Mouse (Mus musculus) liver, embryonic 16.5 days (tissue): ENCODE measurements around the gene Fbf1. TPM values are rescaled to one million over a fixed set of nuclear protein-coding genes. Genes with fewer than 3 reads are reported as not detected.

ENCODE experiments used
- ATAC-seq: fragments of 200-750 bp; cut with Nextera tagmentation; 2 replicates; pipeline ENCODE4 v1.8.0; 2017; ENCODE audit warnings: low read depth, mild to moderate bottlenecking, moderate number of reproducible peaks, moderate library complexity
- H3K27ac ChIP-seq: fragments of 300-500 bp; sonication (generic); 2 replicates; pipeline ENCODE4 v1.5.1; 2014; ENCODE audit warnings: mild to moderate bottlenecking, low read length
- H3K27me3 ChIP-seq: fragments of 300-500 bp; sonication (generic); 2 replicates; pipeline ENCODE4 v1.6.1; 2014; ENCODE audit warnings: low read depth, low read length, mixed read lengths; ENCODE audit not compliant: control insufficient read depth, insufficient read depth
- H3K36me3 ChIP-seq: fragments of 300-500 bp; sonication (generic); 2 replicates; pipeline ENCODE4 v1.6.1; 2014; ENCODE audit warnings: mild to moderate bottlenecking; ENCODE audit not compliant: control insufficient read depth, insufficient read depth
- H3K4me1 ChIP-seq: fragments of 300-500 bp; sonication (generic); 2 replicates; pipeline ENCODE4 v1.6.1; 2014; ENCODE audit warnings: low read depth, low read length, mixed read lengths; ENCODE audit not compliant: control insufficient read depth
- H3K4me2 ChIP-seq: fragments of 300-500 bp; sonication (generic); 2 replicates; pipeline ENCODE4 v1.6.1; 2014; ENCODE audit warnings: low read depth, low read length, mixed read lengths
- H3K4me3 ChIP-seq: fragments of 300-500 bp; sonication (generic); 2 replicates; pipeline ENCODE4 v1.5.1; 2014; ENCODE audit warnings: low read depth, mild to moderate bottlenecking, low read length
- H3K9ac ChIP-seq: fragments of 300-500 bp; sonication (generic); 2 replicates; pipeline ENCODE4 v1.6.1; 2014; ENCODE audit warnings: low read depth, low read length
- H3K9me3 ChIP-seq: fragments of 300-500 bp; sonication (generic); replicated peaks from 2 replicates; pipeline ENCODE4 v1.6.1; 2016; ENCODE audit warnings: low read length; ENCODE audit not compliant: control insufficient read depth
- WGBS: fragments of 180-500 bp; shearing (Covaris S2); extraction: QIAGEN DNeasy Blood & Tissue Kit; methylation state at CpG from one replicate; pipeline ENCODE4 v1.1.7; 2014; ENCODE audit not compliant: insufficient replicate concordance; 5-methylcytosine and 5-hydroxymethylcytosine counted together
- polyA plus RNA-seq: library from polyadenylated mRNA; unstranded; fragments of >200 nt; fragmentation: Nextera tagmentation; extraction: Ambion mirVana; gene quantifications from 2 replicates; pipeline ENCODE4 v1.2.1, GENCODE M21; 2015

Fbf1 gene
- polyA plus RNA-seq, 1 experiment from 2014 or later: 6.6 TPM

DNA sequence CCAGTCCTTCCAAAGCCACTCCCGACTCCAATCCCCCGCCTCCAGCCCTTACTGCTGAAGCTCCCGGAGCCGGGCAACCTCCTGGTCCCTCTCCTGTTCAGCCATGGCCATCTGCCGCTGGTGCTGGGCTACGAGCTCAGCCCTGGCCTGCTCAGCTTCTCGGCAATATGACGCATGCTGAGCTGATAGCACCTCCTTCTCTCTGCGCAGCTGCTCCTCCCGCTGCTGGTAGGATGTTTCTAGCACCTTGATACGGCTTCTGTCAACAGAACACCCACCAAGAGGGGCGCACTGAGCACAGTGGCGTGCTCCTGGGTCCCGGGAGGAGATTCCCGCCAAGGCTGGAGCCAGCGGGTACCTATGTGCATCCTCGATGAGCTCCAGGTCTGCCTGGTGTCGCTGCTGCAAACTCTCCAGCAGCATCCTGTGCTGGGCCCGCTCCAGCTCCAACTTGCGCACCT, 19.2 kb downstream of the Fbf1 start:
- Histone ChIP-seq H3K4me1 (peaks cover 20% of the 10 kb centered on the region), H3K36me3 (no peaks in the 10 kb centered on the region; the same call in 1 of the 2 replicates), H3K27me3 (no peaks in the 10 kb centered on the region), H3K27ac (no peak overlapping the region), H3K9me3 (no peaks in the 10 kb centered on the region), H3K4me3 (no peak overlapping the region), H3K9ac (no peak overlapping the region), H3K4me2 (no peak overlapping the region)
- 79% methylated on average over 20 of the region's 20 CpGs for WGBS
- no peak for ATAC-seq

- Histone ChIP-seq H3K4me3 (no peak overlapping the region), H3K9ac (no peak overlapping the region), H3K4me2 (no peak overlapping the region), H3K36me3 (no peaks in the 10 kb centered on the region; the same call in none of the 2 replicates), H3K27ac (no peak overlapping the region), H3K4me1 (peaks cover 36% of the 10 kb centered on the region), H3K27me3 (no peaks in the 10 kb centered on the region), H3K9me3 (no peaks in the 10 kb centered on the region)
- 81% methylated on average over 25 of the region's 25 CpGs for WGBS
- ATAC-seq: no peak
Observed at GRCm38 (mm10) chr11:116146294-116146985, 21.5 kb downstream of the Fbf1 start.

DNA sequence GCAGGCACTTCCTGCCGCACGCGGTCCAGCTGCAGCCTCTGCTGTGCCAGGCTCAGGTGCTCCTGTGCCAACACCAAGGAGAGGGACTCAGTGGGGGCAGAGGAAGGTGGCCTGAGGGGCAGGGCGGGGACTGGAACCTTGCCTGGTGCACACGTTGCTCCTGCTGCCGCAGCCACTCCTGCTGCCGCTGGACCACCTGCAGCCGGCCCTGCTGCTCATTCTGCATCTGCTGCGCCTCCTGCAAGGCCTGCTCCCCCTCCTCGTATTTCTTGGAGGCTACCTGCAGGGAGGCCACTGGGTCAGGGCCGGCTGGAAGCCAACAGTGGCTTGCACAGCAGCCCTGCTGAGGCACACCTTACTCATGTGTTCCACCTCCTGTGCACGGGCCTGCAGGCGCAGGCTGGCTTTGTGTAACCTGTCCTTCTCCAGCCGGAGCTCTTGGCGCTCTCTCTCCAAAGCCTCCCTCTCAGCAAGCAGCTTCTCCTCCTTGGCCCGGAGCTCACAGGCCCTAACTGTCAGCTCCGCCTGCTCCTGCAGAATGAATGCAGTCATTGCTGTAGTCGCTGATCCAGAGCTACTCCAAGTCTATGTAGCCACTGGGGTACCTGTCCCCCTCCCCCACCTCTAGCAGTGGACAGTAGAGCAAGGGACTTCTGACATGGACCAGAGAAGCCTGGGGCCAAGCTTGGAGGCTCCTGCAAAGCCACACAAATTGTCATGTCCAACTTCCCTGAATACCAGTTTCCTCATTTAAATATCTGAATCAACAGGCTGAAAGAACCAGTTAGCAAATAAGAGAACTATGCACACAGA, 22.3 kb downstream of the Fbf1 start:
- Histone ChIP-seq H3K4me1 (peaks cover 28% of the 10 kb centered on the region), H3K9ac (no peak overlapping the region), H3K4me3 (no peak overlapping the region), H3K4me2 (no peak overlapping the region), H3K27me3 (no peaks in the 10 kb centered on the region), H3K36me3 (no peaks in the 10 kb centered on the region; the same call in none of the 2 replicates), H3K27ac (no peak overlapping the region), H3K9me3 (no peaks in the 10 kb centered on the region)
- WGBS: 84% methylated on average over 18 of the region's 18 CpGs
- no peak for ATAC-seq

DNA sequence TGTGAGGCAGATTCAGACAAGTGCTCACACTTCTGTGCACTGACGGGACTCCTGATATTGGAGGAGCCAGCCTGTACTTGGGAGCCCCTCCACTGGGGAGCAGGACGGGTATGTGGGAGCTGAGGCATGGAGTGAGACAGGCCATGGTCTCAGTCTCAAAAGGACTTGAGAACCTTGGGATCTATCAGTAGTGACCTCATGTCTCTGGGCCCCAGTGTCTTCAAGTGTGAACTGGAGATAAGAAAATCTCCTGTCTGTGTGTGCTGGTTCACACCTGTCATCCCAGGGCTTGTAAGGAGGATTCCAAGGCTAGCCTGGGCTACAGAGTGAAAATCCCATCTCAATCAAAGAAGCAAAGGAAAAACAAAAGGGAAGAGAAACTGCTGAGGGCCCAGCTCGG, 24.5 kb downstream of the Fbf1 start:
- Histone ChIP-seq H3K27me3 (no peaks in the 10 kb centered on the region), H3K36me3 (no peaks in the 10 kb centered on the region; the same call in none of the 2 replicates), H3K4me3 (no peak overlapping the region), H3K9me3 (no peaks in the 10 kb centered on the region), H3K27ac (peak overlapping the region; percentile 50), H3K9ac (peak overlapping the region; percentile 19; the same call in 1 of the 2 replicates), H3K4me1 (peaks cover 33% of the 10 kb centered on the region), H3K4me2 (peak overlapping the region; percentile 6; the same call in 1 of the 2 replicates)
- ATAC-seq: peak; percentile 8; the same call in 1 of the 2 replicates
- 62% methylated on average over 3 of the region's 3 CpGs for WGBS

GRCm38 (mm10) chr11:116142211-116142991, 25.6 kb downstream of the Fbf1 start:
- peak; percentile 44 for ATAC-seq
- H3K4me2 ChIP-seq: peak overlapping the region; percentile 6; the same call in 1 of the 2 replicates

GRCm38 (mm10) chr11:116138468-116139138, 29.4 kb downstream of the Fbf1 start, which contains the start of gene Mrpl38:
TSS of gene Mrpl38 (minus strand) at chr11:116138868.
- no peaks in the 10 kb centered on the region for H3K27me3 ChIP-seq
- peak within 1 kb of the TSS; percentile 86 for H3K9ac ChIP-seq
- ATAC-seq: peak; percentile 93
- H3K36me3 ChIP-seq: no peaks in the 10 kb centered on the region; the same call in 1 of the 2 replicates
- peak within 1 kb of the TSS; percentile 71 for H3K27ac ChIP-seq
- H3K4me1 ChIP-seq: peaks cover 39% of the 10 kb centered on the region
- under 1% methylated on average over 57 of the region's 60 CpGs for WGBS
- H3K4me2 ChIP-seq: peak within 1 kb of the TSS; percentile 90
- H3K9me3 ChIP-seq: no peaks in the 10 kb centered on the region
- H3K4me3 ChIP-seq: peak within 1 kb of the TSS; percentile 86

More at GRCm38 (mm10) chr11:116142211-116142991, 25.6 kb downstream of the Fbf1 start:
- Histone ChIP-seq H3K4me1 (peaks cover 40% of the 10 kb centered on the region), H3K27me3 (no peaks in the 10 kb centered on the region), H3K9ac (peak overlapping the region; percentile 19; the same call in 1 of the 2 replicates), H3K9me3 (no peaks in the 10 kb centered on the region), H3K4me3 (no peak overlapping the region), H3K27ac (peak overlapping the region; percentile 50), H3K36me3 (no peaks in the 10 kb centered on the region; the same call in none of the 2 replicates)
- WGBS: 61% methylated on average over 10 of the region's 10 CpGs

DNA sequence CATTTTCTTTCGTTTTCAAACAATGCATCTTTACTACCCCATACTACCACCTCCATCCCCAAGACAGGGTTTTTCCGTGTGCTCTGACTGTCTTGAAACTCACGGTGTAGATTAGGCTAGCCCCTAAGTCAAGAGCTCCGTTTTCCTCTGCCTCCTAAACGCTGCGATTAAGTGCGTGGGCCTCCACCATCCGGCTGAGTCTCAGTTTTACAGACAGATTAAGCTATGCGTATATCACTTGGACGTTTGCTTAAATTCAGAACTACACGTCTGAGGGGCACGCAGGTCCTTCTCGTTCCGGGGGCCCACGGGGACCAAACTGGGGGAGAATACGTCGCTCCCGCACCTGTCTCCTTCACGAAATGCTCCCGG, 29.9 kb downstream of the Fbf1 start:
- WGBS: under 1% methylated on average over 20 of the region's 20 CpGs
- H3K27ac ChIP-seq: peak overlapping the region; percentile 71
- peak overlapping the region; percentile 90 for H3K4me2 ChIP-seq
- H3K36me3 ChIP-seq: no peaks in the 10 kb centered on the region; the same call in 1 of the 2 replicates
- H3K9me3 ChIP-seq: no peaks in the 10 kb centered on the region
- H3K27me3 ChIP-seq: no peaks in the 10 kb centered on the region
- peak overlapping the region; percentile 86 for H3K9ac ChIP-seq
- H3K4me1 ChIP-seq: peaks cover 33% of the 10 kb centered on the region
- no peak for ATAC-seq
- H3K4me3 ChIP-seq: peak overlapping the region; percentile 86

DNA sequence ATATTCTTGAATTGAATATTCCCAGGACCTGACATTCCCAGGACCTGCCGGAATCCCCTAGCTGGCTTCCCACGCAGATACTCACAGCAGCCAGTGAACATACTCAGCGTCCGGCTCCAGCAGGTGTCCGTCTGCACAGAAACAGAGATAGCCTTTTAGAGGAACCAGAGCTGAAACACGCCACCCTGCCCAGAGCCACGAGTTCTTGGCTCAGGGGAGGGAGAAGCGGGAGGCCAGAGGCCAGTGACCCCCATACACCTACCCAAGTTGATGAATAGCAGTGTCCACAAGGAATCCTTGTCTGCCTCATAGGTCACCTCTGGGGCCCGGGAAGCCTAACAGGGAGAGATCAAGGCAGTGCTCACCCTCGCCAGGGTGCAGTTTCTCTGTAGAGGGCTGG, 33.8 kb downstream of the Fbf1 start:
- Histone ChIP-seq H3K9ac (no peak overlapping the region), H3K4me2 (no peak overlapping the region), H3K9me3 (no peaks in the 10 kb centered on the region), H3K4me1 (peaks cover 37% of the 10 kb centered on the region), H3K27me3 (no peaks in the 10 kb centered on the region), H3K4me3 (no peak overlapping the region), H3K36me3 (no peaks in the 10 kb centered on the region), H3K27ac (no peak overlapping the region)
- WGBS: 77% methylated on average over 10 of the region's 10 CpGs
- no peak for ATAC-seq
